Mouse (Mus musculus) stomach, embryonic 15.5 days (tissue): Measurements from ENCODE around the gene Mrpl57. TPM values are rescaled to one million over a fixed set of nuclear protein-coding genes. Genes with fewer than 3 reads are reported as not detected.

ENCODE experiments used
- ATAC-seq: fragments of 200-750 bp; cut with Nextera tagmentation; 2 replicates; pipeline ENCODE4 v1.8.0; 2017; ENCODE audit warnings: low read depth, moderate number of reproducible peaks, moderate TSS enrichment; ENCODE audit not compliant: insufficient read depth, low FRiP score
- H3K27ac ChIP-seq: fragments of 300-500 bp; sonication (generic); 2 replicates; pipeline ENCODE4 v1.5.1; 2015; ENCODE audit warnings: mild to moderate bottlenecking, inconsistent platforms
- H3K27me3 ChIP-seq: fragments of 300-500 bp; sonication (generic); replicated peaks from 2 replicates; pipeline ENCODE4 v1.6.1; 2015; ENCODE audit warnings: inconsistent platforms
- H3K36me3 ChIP-seq: fragments of 300-500 bp; sonication (generic); 2 replicates; pipeline ENCODE4 v1.6.1; 2015; ENCODE audit warnings: inconsistent platforms
- H3K4me1 ChIP-seq: fragments of 300-500 bp; sonication (generic); 2 replicates; pipeline ENCODE4 v1.6.1; 2015; ENCODE audit warnings: inconsistent platforms
- H3K4me2 ChIP-seq: fragments of 300-500 bp; sonication (generic); 2 replicates; pipeline ENCODE4 v1.6.1; 2015; ENCODE audit warnings: mild to moderate bottlenecking, inconsistent platforms
- H3K4me3 ChIP-seq: fragments of 300-500 bp; sonication (generic); replicated peaks from 2 replicates; pipeline ENCODE4 v1.5.1; 2015; ENCODE audit warnings: inconsistent platforms
- H3K9ac ChIP-seq: fragments of 300-500 bp; sonication (generic); 2 replicates; pipeline ENCODE4 v1.6.1; 2015; ENCODE audit warnings: inconsistent platforms
- H3K9me3 ChIP-seq: fragments of 300-500 bp; sonication (generic); 2 replicates; pipeline ENCODE4 v1.6.1; 2016; ENCODE audit warnings: inconsistent platforms
- WGBS: fragments of 180-500 bp; shearing (Covaris S2); methylation state at CpG from one replicate; pipeline ENCODE4 v1.1.7; 2015; 5-methylcytosine and 5-hydroxymethylcytosine counted together
- microRNA-seq: library from miRNA; unstranded; fragments of <30 nt; microRNA quantifications from one replicate; pipeline ENCODE4, GENCODE M21; 2016
- polyA plus RNA-seq: library from polyadenylated mRNA; unstranded; fragments of >200 nt; fragmentation: Nextera tagmentation; extraction: Ambion mirVana; gene quantifications from 2 replicates; pipeline ENCODE4 v1.2.1, GENCODE M21; 2015

The Mrpl57 gene
- polyA plus RNA-seq, 1 experiment from 2014 or later: 186 TPM

DNA sequence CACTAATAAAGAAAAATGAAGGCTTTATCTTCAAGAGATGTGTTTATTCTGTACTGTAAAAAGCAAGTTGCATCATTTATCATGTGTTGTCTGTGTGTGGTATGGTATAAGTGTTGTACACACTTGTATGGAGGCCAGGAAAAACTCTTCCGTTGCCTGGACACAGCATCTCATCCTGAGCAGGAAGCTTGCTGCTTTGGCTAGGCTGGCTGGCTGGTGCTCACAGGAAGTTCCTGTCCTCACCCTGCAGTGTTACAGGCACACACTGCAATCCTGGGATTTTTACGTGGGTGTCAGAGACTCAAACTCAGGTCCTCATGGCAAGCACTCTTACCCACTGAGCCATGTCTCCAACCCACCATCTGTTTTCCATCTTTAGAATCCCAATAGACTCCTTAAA, 37.1 kb downstream of the Mrpl57 start:
- no peaks in the 10 kb centered on the region for H3K27me3 ChIP-seq
- H3K9ac ChIP-seq: no peak overlapping the region
- ATAC-seq: no peak
- no peaks in the 10 kb centered on the region for H3K9me3 ChIP-seq
- peaks cover 27% of the 10 kb centered on the region; the same call in 1 of the 2 replicates for H3K36me3 ChIP-seq
- 76% methylated on average over 2 of the region's 2 CpGs for WGBS
- H3K4me1 ChIP-seq: no peaks in the 10 kb centered on the region
- H3K4me2 ChIP-seq: no peak overlapping the region
- H3K4me3 ChIP-seq: no peak overlapping the region
- H3K27ac ChIP-seq: no peak overlapping the region

GRCm38 (mm10) chr14:57865256-57865655, 39.2 kb downstream of the Mrpl57 start:
- no peak overlapping the region for H3K9ac ChIP-seq

DNA sequence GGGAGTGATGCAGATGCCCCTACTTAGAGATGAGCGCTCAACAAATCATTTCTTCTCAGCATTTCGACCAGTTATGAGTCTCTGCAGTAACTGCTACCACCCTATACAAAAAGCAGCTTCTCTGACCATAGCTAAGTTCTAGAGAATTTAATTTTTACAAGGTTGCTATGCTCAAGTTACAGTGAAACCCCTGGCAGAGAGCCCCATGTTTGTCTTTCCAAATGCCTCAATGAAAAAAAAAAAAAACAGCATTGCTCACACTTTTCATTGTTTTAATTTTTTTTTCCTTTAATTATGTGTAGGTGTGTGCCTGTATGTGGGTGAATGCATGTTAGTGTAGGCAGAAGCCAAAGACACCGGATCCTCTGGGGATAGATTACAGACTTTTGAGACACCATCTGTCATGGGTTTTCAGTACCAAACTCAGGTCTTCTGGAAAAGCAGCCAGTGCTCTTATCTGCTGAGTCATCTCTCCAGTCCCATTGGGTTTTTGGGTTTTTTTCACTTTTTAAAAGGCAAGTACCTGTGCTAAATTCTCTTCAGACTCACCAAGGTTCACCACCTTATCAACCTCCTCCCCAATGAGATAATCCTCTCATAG, 40.7 kb downstream of the Mrpl57 start:
- ATAC-seq: no peak
- 92% methylated on average over 3 of the region's 3 CpGs for WGBS
- H3K27ac ChIP-seq: no peak overlapping the region

More at GRCm38 (mm10) chr14:57865256-57865655, 39.2 kb downstream of the Mrpl57 start:
- no peak overlapping the region for H3K27ac ChIP-seq
- ATAC-seq: no peak
- WGBS: 84% methylated on average over 3 of the region's 3 CpGs
- no peaks in the 10 kb centered on the region for H3K27me3 ChIP-seq
- H3K4me1 ChIP-seq: no peaks in the 10 kb centered on the region
- peaks cover 32% of the 10 kb centered on the region; the same call in 1 of the 2 replicates for H3K36me3 ChIP-seq
- no peaks in the 10 kb centered on the region for H3K9me3 ChIP-seq
- no peak overlapping the region for H3K4me2 ChIP-seq
- H3K4me3 ChIP-seq: no peak overlapping the region

DNA sequence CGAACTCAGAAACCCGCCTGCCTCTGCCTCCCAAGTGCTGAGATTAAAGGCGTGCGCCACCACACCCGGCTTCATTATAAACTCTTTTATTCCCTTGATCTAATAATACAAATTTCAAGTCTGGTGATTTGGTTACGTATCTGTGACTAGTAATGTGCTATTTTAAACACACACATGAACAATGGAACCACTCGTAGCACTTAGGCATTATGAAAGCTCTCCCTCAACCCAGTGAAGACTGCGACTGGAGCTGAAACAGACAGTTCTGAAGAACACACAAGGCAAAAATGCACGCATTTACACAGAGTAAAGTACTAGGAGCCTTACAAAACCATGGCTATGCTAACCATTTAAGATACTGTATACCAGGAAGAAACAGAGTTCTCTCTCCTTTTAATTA, 51.9 kb downstream of the Mrpl57 start:
- WGBS: 92% methylated on average over 9 of the region's 9 CpGs
- no peak overlapping the region for H3K27ac ChIP-seq
- no peak for ATAC-seq
- H3K4me1 ChIP-seq: 0 out of 2 replicates have a peak, but pooled peaks cover 4% of the 10 kb centered on the region
- H3K9ac ChIP-seq: no peak overlapping the region
- no peak overlapping the region for H3K4me3 ChIP-seq
- no peaks in the 10 kb centered on the region for H3K36me3 ChIP-seq
- no peaks in the 10 kb centered on the region for H3K9me3 ChIP-seq
- no peak overlapping the region for H3K4me2 ChIP-seq
- H3K27me3 ChIP-seq: no peaks in the 10 kb centered on the region

More for the DNA sequence above, 40.7 kb downstream of the Mrpl57 start:
- H3K9ac ChIP-seq: no peak overlapping the region
- peaks cover 27% of the 10 kb centered on the region; the same call in 1 of the 2 replicates for H3K36me3 ChIP-seq
- H3K27me3 ChIP-seq: no peaks in the 10 kb centered on the region
- no peak overlapping the region for H3K4me3 ChIP-seq
- H3K4me1 ChIP-seq: no peaks in the 10 kb centered on the region
- H3K9me3 ChIP-seq: no peaks in the 10 kb centered on the region
- H3K4me2 ChIP-seq: no peak overlapping the region

Small RNAs within 50 kb of the gene (microRNA-seq; reads per million reads assigned to microRNA genes)
- gene Mir3077: not detected

Other genes starting within 250 kb of the Mrpl57 start
- 20.4 and 21.3 TPM in 2 replicates for gene Xpo4, start 160.8 kb upstream of the Mrpl57 start, polyA plus RNA-seq
- not detected in 2 replicates for gene Gm49361, start 80.1 kb upstream of the Mrpl57 start, polyA plus RNA-seq
- 18.0 and 19.1 TPM in 2 replicates for gene Lats2, start 67.8 kb upstream of the Mrpl57 start, polyA plus RNA-seq
- gene Sap18, start 28.1 kb upstream of the Mrpl57 start, polyA plus RNA-seq: 22.5 and 30.7 TPM in 2 replicates
- 29.3 and 33.5 TPM in 2 replicates for gene Ska3, start within 50 bp of the Mrpl57 start, polyA plus RNA-seq
- gene Zdhhc20, start 64.0 kb downstream of the Mrpl57 start, polyA plus RNA-seq: 58.9 and 71.9 TPM in 2 replicates
- gene Micu2, start 173.0 kb downstream of the Mrpl57 start, polyA plus RNA-seq: 86.2 and 88.4 TPM in 2 replicates
- 11.8 and 12.6 TPM in 2 replicates for gene Fgf9, start 244.3 kb downstream of the Mrpl57 start, polyA plus RNA-seq